Mouse (Mus musculus): ENCODE measurements around the gene Vmn2r15. TPM values are rescaled to one million over a fixed set of nuclear protein-coding genes. Genes with fewer than 3 reads are reported as not detected.

Gene Vmn2r15
- not detected for polyA plus RNA-seq (2017; shearing (Covaris generic))

DNA sequence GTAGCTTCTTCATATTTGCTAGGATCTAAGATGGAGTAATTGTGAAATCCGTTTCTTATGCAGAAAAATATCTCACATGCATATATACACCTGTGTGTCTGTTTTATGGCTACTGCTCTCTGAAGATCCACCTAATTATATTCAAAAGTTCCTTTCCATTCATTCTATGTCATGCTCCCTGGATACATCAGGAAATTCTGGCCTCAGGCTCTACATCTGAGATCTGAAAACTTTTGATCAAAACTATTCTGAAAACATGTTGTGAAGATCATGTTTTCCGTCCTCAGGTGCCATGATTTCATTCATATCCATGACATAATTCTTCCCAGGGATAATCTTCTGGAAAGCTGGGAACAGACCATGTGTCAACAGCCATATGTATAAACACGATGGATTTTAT, at the start of gene Vmn2r15:
TSS of gene Vmn2r15 (minus strand) at position 101 of the 400 bp plus-strand sequence.

DNA sequence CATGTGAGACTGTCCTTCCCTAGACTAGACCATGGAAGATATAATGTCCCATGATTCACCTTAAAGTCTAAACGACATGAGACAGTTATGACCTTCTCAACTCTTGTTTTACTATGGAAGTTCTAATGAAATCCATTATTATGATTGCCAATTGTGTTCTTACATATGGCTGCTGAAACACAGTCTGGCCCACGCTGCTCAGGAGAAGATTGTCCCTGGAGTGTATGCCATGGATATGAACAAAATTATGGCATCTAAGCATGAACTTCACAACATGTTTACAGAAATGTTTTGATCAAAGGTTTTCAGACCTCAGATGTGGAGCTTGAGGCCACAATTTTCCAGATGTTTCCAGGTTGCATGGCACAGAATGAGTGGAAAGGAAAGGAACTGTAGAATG, 32.4 kb upstream of the Vmn2r15 start, which contains the start of gene Vmn2r16:
TSS of gene Vmn2r16 (plus strand) at position 301 of the 400 bp plus-strand sequence.

Other genes with a start within 250 kb of the Vmn2r15 start
- gene Vmn2r11, start 238.1 kb downstream of the Vmn2r15 start, polyA plus RNA-seq (2017; shearing (Covaris generic)): under 1 TPM; 0.22 to 0.44 TPM
- not detected for gene Vmn2r12, start 199.7 kb downstream of the Vmn2r15 start, polyA plus RNA-seq (2017; shearing (Covaris generic))
- under 1 TPM in 1 of 2 experiments, not detected in 1; 0.05 TPM for gene Vmn2r13, start 105.4 kb downstream of the Vmn2r15 start, polyA plus RNA-seq (2017; shearing (Covaris generic))
- gene Vmn2r14, start 72.9 kb downstream of the Vmn2r15 start, polyA plus RNA-seq (2017; shearing (Covaris generic)): under 1 TPM in 1 of 2 experiments, not detected in 1; 0.06 TPM
- not detected for gene Vmn2r16, start 32.5 kb upstream of the Vmn2r15 start, polyA plus RNA-seq (2017; shearing (Covaris generic))
- under 1 TPM; 0.08 to 0.34 TPM for gene Vmn2r17, start 122.0 kb upstream of the Vmn2r15 start, polyA plus RNA-seq (2017; shearing (Covaris generic))